Mouse (Mus musculus) embryonic facial prominence, embryonic 11.5 days (tissue): ENCODE measurements around the gene Spg20. TPM values are rescaled to one million over a fixed set of nuclear protein-coding genes. Genes with fewer than 3 reads are reported as not detected.
A peak's percentile ranks its signal among the peaks of the same experiment; 100 is the strongest.

ENCODE experiments used
- ATAC-seq: fragments of 200-750 bp; cut with Nextera tagmentation; replicated peaks from 2 replicates; pipeline ENCODE4 v1.8.0; 2017; ENCODE audit warnings: low read depth; ENCODE audit not compliant: insufficient number of reproducible peaks, low FRiP score, low TSS enrichment
- DNase-seq: peaks from one replicate; pipeline ENCODE4 v3.0.0-alpha.2; 2015; ENCODE audit warnings: low spot score
- H3K27ac ChIP-seq: fragments of 300-500 bp; sonication (generic); replicated peaks from 2 replicates; pipeline ENCODE4 v1.5.1; 2014; ENCODE audit warnings: mild to moderate bottlenecking, low read depth, low read length, control low read depth
- H3K27me3 ChIP-seq: fragments of 300-500 bp; sonication (generic); 2 replicates; pipeline ENCODE4 v1.6.1; 2014; ENCODE audit warnings: mild to moderate bottlenecking, low read length, moderate library complexity, mixed read lengths; ENCODE audit not compliant: control insufficient read depth, insufficient read depth
- H3K36me3 ChIP-seq: fragments of 300-500 bp; sonication (generic); replicated peaks from 2 replicates; pipeline ENCODE4 v1.6.1; 2014; ENCODE audit warnings: low read depth, mild to moderate bottlenecking, low read length, moderate library complexity, mixed read lengths; ENCODE audit not compliant: control insufficient read depth, insufficient read depth
- H3K4me1 ChIP-seq: fragments of 300-500 bp; sonication (generic); 2 replicates; pipeline ENCODE4 v1.6.1; 2014; ENCODE audit warnings: low read length, mixed read lengths; ENCODE audit not compliant: control insufficient read depth, insufficient read depth
- H3K4me2 ChIP-seq: fragments of 300-500 bp; sonication (generic); 2 replicates; pipeline ENCODE4 v1.6.1; 2014; ENCODE audit warnings: low read depth, mild to moderate bottlenecking, control low read depth, low read length, moderate library complexity
- H3K4me3 ChIP-seq: fragments of 300-500 bp; sonication (generic); 2 replicates; pipeline ENCODE4 v1.5.1; 2014; ENCODE audit warnings: low read depth, low read length, control low read depth
- H3K9ac ChIP-seq: fragments of 300-500 bp; sonication (generic); replicated peaks from 2 replicates; pipeline ENCODE4 v1.6.1; 2014; ENCODE audit warnings: mild to moderate bottlenecking, control low read depth, low read length
- H3K9me3 ChIP-seq: fragments of 300-500 bp; sonication (generic); replicated peaks from 2 replicates; pipeline ENCODE4 v1.6.1; 2016; ENCODE audit warnings: mild to moderate bottlenecking, low read length, inconsistent platforms, mixed read lengths; ENCODE audit not compliant: control insufficient read depth
- WGBS: fragments of 180-500 bp; shearing (Covaris S2); extraction: QIAGEN DNeasy Blood & Tissue Kit; methylation state at CpG from one replicate; pipeline ENCODE4 v1.1.7; 2014; 5-methylcytosine and 5-hydroxymethylcytosine counted together
- polyA plus RNA-seq: library from polyadenylated mRNA; unstranded; fragments of >200 nt; fragmentation: Nextera tagmentation; extraction: Ambion mirVana; gene quantifications from 2 replicates; pipeline ENCODE4 v1.2.1, GENCODE M21; 2014

Spg20 gene
- polyA plus RNA-seq, 1 experiment from 2014 or later = 84.8 TPM

DNA sequence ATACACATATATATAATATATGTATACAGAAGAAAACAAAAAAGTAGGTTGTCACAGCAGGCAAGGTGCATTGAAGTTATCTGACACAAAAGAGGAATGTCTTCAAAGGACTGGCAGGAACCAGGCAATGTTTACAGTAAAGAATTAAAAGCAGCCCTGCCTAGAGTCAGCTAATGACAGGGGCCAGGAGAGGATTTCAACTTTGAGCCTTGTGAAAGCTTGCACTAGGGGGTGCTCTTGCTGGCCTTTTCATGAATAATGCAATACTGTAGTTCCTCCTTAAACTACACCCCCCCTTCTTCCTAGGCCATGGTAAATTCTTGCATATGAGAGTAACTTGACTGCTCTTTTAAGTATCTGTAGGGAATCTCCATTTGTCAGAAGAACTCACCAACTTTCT is 10.8 kb upstream of the Spg20 start:
- no peaks in the 10 kb centered on the region for H3K27me3 ChIP-seq
- no peak for ATAC-seq
- DNase-seq = no peak
- no peaks in the 10 kb centered on the region for H3K9me3 ChIP-seq
- H3K9ac ChIP-seq = no peak overlapping the region
- no peak overlapping the region for H3K4me3 ChIP-seq
- no peak overlapping the region for H3K4me2 ChIP-seq
- H3K4me1 ChIP-seq = no peaks in the 10 kb centered on the region; the same call in 1 of the 2 replicates
- H3K27ac ChIP-seq = no peak overlapping the region
- no peaks in the 10 kb centered on the region for H3K36me3 ChIP-seq

- no peak for ATAC-seq
- Histone ChIP-seq H3K4me2 (no peak overlapping the region), H3K27ac (no peak overlapping the region), H3K27me3 (no peaks in the 10 kb centered on the region), H3K4me3 (no peak overlapping the region), H3K9ac (no peak overlapping the region), H3K4me1 (no peaks in the 10 kb centered on the region), H3K9me3 (no peaks in the 10 kb centered on the region), H3K36me3 (no peaks in the 10 kb centered on the region)
- DNase-seq = no peak
- 82% methylated on average over 14 of the region's 14 CpGs for WGBS
These were observed 6.4 kb upstream of the Spg20 start for GRCm38 (mm10) chr3:55105372-55106023.

- Histone ChIP-seq H3K4me3 (no peak overlapping the region), H3K27ac (no peak overlapping the region), H3K36me3 (no peaks in the 10 kb centered on the region), H3K27me3 (no peaks in the 10 kb centered on the region), H3K4me1 (no peaks in the 10 kb centered on the region), H3K9ac (no peak overlapping the region), H3K9me3 (no peaks in the 10 kb centered on the region), H3K4me2 (no peak overlapping the region)
- WGBS = 87% methylated on average over 17 of the region's 17 CpGs
- ATAC-seq (no peak), DNase-seq (no peak)
These were observed 5.9 kb upstream of the Spg20 start for GRCm38 (mm10) chr3:55106051-55106450.

GRCm38 (mm10) chr3:55109097-55109496 is 2.8 kb upstream of the Spg20 start:
- no peak for ATAC-seq
- 67% methylated on average over 4 of the region's 4 CpGs for WGBS

DNA sequence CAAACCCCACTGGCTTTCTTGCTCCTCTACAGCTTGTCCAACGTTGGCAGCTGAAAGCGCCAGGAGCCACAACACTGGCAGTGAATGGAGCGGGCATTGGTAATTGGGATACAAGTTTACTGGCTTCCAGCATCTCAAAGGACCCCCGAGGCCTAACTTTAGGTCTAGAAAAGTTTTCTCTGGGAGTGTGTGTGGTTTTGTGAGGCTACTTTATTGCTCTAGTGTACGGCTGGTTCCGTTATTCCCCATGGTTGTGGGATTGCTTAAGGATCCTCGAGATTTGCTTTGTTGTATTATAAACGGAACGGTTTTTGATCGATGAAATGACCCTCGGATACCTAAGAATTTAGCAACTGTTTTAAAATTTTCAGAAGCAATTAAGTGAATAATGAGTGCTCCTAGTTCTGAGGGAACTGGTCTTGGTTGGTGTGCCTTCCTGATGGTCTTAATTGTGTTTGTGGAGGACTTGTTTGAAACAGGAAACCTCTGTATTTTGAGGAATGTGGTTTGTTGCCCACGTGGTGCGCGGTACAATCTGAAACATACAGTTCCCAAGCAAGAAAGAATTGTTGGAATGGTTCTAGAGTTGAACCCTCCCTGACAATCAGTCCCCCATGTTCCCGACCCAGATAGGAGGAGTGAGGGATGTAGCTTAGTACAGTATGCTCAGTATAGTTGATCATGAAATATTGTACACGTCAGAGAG is 955 bp downstream of the Spg20 start:
- Histone ChIP-seq H3K4me2 (peak overlapping the region; percentile 65), H3K27me3 (no peaks in the 10 kb centered on the region), H3K9ac (peak overlapping the region; percentile 96), H3K4me3 (peak overlapping the region; percentile 77), H3K4me1 (peaks cover 2% of the 10 kb centered on the region; the same call in 1 of the 2 replicates), H3K9me3 (no peaks in the 10 kb centered on the region), H3K27ac (peak overlapping the region; percentile 84), H3K36me3 (peaks cover 7% of the 10 kb centered on the region; the same call in 1 of the 2 replicates)
- 25% methylated on average over 16 of the region's 16 CpGs for WGBS
- no peak for ATAC-seq
- peak; percentile 68 for DNase-seq

More at GRCm38 (mm10) chr3:55109097-55109496, 2.8 kb upstream of the Spg20 start:
- Histone ChIP-seq H3K4me1 (no peaks in the 10 kb centered on the region), H3K36me3 (no peaks in the 10 kb centered on the region), H3K27me3 (no peaks in the 10 kb centered on the region), H3K9me3 (no peaks in the 10 kb centered on the region), H3K9ac (no peak overlapping the region), H3K4me2 (no peak overlapping the region), H3K27ac (no peak overlapping the region), H3K4me3 (no peak overlapping the region)
- no peak for DNase-seq

GRCm38 (mm10) chr3:55114313-55115065 is 2.6 kb downstream of the Spg20 start:
- H3K9me3 ChIP-seq = no peaks in the 10 kb centered on the region
- H3K4me3 ChIP-seq = no peak overlapping the region
- H3K27me3 ChIP-seq = no peaks in the 10 kb centered on the region
- DNase-seq = peak; percentile 33
- 44% methylated on average over 7 of the region's 7 CpGs for WGBS
- H3K27ac ChIP-seq = no peak overlapping the region
- no peak overlapping the region for H3K9ac ChIP-seq
- no peak overlapping the region for H3K4me2 ChIP-seq
- ATAC-seq = no peak
- H3K4me1 ChIP-seq = peaks cover 2% of the 10 kb centered on the region; the same call in 1 of the 2 replicates
- H3K36me3 ChIP-seq = peaks cover 9% of the 10 kb centered on the region; the same call in 1 of the 2 replicates

DNA sequence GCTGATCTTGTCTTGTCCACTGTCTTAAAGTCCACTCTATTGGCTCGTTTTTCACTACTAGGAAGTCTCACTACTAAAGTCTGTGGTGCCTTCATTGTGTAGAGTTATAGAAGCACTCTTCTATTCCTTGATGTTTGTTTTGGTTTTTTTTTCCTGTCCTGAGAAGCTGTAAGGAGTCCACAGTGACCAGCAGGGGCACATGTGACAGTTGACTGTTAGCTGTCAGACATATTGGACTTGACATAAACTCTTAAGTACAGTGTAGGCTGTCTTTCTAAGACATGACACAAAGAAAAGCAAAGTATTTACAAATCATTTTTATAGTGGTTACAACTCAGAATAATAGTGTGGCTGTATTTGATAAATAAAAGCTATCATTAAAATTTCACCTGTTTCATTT is 3.2 kb downstream of the Spg20 start:
- H3K9ac ChIP-seq = no peak overlapping the region
- 44% methylated on average over 1 of the region's 1 CpGs for WGBS
- no peak overlapping the region for H3K27ac ChIP-seq
- no peak overlapping the region for H3K4me3 ChIP-seq
- peaks cover 2% of the 10 kb centered on the region; the same call in 1 of the 2 replicates for H3K4me1 ChIP-seq
- no peak for DNase-seq
- no peak for ATAC-seq
- no peaks in the 10 kb centered on the region for H3K9me3 ChIP-seq
- H3K27me3 ChIP-seq = no peaks in the 10 kb centered on the region
- H3K36me3 ChIP-seq = peaks cover 9% of the 10 kb centered on the region; the same call in 1 of the 2 replicates
- no peak overlapping the region for H3K4me2 ChIP-seq
